ENCODE assay signal across 14 mouse cellular contexts in the genomic region with DNA sequence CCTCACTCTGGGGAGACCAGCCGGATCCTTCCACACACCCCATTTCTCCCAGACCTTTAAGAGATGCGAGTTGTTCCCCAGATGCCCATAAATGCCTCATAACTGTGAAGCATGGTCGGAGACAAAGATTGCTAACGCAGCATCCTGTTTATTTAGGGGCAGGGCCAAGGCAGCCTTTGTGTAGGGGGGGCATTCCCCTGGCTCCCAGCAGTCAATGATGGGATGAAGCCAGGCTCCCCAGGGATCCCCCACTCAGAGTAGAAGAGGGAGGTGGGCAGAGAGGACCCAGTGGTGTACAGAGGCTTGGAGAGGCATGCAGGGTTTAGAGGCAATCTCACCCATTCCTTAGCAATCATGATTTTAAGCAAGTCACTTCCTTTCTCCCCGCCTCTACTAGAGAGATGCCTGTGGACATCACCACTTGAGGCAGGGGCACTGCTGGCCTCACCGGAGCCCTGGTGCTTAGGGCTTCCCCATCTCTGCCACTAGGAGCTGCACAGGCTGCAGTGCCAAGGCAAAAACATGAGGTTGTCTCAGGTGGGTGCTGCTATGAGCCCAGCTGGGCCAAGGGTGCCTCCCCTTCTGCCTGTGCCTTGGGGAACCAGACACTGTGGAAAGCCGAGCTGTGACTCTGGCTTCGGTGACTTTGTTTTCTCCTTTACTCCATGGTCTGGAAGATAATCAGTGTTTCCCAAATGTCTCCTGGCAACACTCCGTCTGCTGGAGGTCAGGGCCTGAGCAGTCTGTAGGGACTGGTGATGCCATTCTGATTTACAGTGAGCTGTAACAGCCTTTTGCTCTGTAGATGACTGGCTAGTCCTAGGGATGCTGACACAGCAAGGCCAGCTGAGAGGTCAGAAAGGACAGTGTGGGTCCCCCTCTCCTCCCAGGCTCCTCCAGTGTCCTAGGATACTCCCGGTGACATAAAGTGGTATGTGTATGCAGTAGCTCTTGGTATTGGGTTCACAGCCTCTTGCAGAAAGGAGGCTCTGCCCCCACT.
DNase-seq lines count a peak whose midpoint lies in the region; ATAC-seq lines count a peak whose summit lies in the region.
"Had no signal": no experiment of that assay in that cellular context is flagged by ENCODE, and none has a peak within 500 bp of the region (broad histone marks: within the 10 kb centered on the region; RNA-seq: fewer than 3 reads in every experiment).

No protein-coding gene starts in this region.

- peaks cover 27% of the 10 kb centered on the region for H3K4me1 ChIP-seq in kidney, embryonic 15.5 days

- DNase-seq in kidney, adult 11 months = peak; percentile 37
- DNase-seq in kidney, adult 8-10 months = peak; percentile 19 to 37
- DNase-seq in thymus, postnatal 4 days = no peak
- no peak for DNase-seq in left cerebral cortex, postnatal 25 days (ENCODE audit: low spot score in 2 of 2)
- DNase-seq: cerebellum, adult 8-10 months; embryo, embryonic 11 days; gastrocnemius, postnatal 14 days; liver, embryonic 13.5 days; retina, postnatal 1 day; thymus, adult 2 months had no signal

- H3K27me3 ChIP-seq in kidney, embryonic 15.5 days = peaks cover 36% of the 10 kb centered on the region

- no peak overlapping the region for H3K27ac ChIP-seq in kidney, embryonic 15.5 days
- H3K27ac ChIP-seq: liver, embryonic 13.5 days had no signal

- no peaks in the 10 kb centered on the region for H3K36me3 ChIP-seq in kidney, embryonic 15.5 days
- H3K36me3 ChIP-seq: liver, embryonic 13.5 days had no signal

- intact Hi-C loops in left cerebral cortex, postnatal 25 days (cut with DNase I) = no loop called here

- H3K9ac ChIP-seq in kidney, embryonic 15.5 days = no peak overlapping the region
- H3K9ac ChIP-seq: liver, embryonic 13.5 days had no signal

- ATAC-seq in kidney, embryonic 15.5 days (replicated peaks; ENCODE audit: low FRiP score) = no peak
- peak; percentile 58 for ATAC-seq in granulocyte monocyte progenitor cell, adult 5-6 weeks (replicated peaks; ENCODE audit: poor library complexity, severe bottlenecking)
- peak; percentile 33 for ATAC-seq in megakaryocyte progenitor cell, adult 5-6 weeks (replicated peaks; ENCODE audit: poor library complexity)
- ATAC-seq in frontal cortex, adult (ENCODE audit: low TSS enrichment) = no peak

- 49% methylated on average over 10 of the region's 10 CpGs for WGBS in kidney, embryonic 15.5 days

- no peak overlapping the region for H3K4me3 ChIP-seq in kidney, embryonic 15.5 days (replicated peaks)
- H3K4me3 ChIP-seq: liver, embryonic 13.5 days had no signal

- no peak overlapping the region for H3K4me2 ChIP-seq in kidney, embryonic 15.5 days
- H3K4me2 ChIP-seq: liver, embryonic 13.5 days had no signal

- no peaks in the 10 kb centered on the region for H3K9me3 ChIP-seq in kidney, embryonic 15.5 days (replicated peaks)
- H3K9me3 ChIP-seq: liver, embryonic 13.5 days had no signal

Comparison
In these comparisons a context has a peak if more than half of its experiments do, and no peak if none do; other contexts are left out.
1. DNase-seq: peak in kidney, adult 11 months (single experiment) and kidney, adult 8-10 months (2 of 2); none in thymus, postnatal 4 days (single experiment) and left cerebral cortex, postnatal 25 days (0 of 2).
2. ATAC-seq: peak in granulocyte monocyte progenitor cell, adult 5-6 weeks (single experiment) and megakaryocyte progenitor cell, adult 5-6 weeks (single experiment); none in kidney, embryonic 15.5 days (single experiment) and frontal cortex, adult (single experiment).